Mouse (Mus musculus) inflammation-experienced regulatory T-cells, adult 16 weeks (primary cell): ENCODE results near the gene Atxn3. TPM values are rescaled to one million over a fixed set of nuclear protein-coding genes. Genes with fewer than 3 reads are reported as not detected.

Experiments used
- polyA plus RNA-seq: library from polyadenylated mRNA; unstranded; fragments of 100-300 nt; shearing (Covaris generic); gene quantifications from one replicate; pipeline ENCODE4 v1.2.1, GENCODE M21; 2017

Gene Atxn3
- polyA plus RNA-seq: 26.8 TPM

GRCm38 (mm10) chr12:101957942-101958544, at the start of gene Atxn3:
TSS of gene Atxn3 (minus strand) at chr12:101958246.

GRCm38 (mm10) chr12:101975601-101976571, 17.8 kb upstream of the Atxn3 start, which contains the start of gene Cpsf2:
TSS of gene Cpsf2 (plus strand) at chr12:101975988.

GRCm38 (mm10) chr12:101912626-101913490, 45.2 kb downstream of the Atxn3 start, which contains the start of gene Trip11:
TSS of gene Trip11 (minus strand) at chr12:101913267.

Other genes starting within 250 kb of the Atxn3 start
- 0.11 TPM for gene Tc2n, start 239.7 kb downstream of the Atxn3 start, polyA plus RNA-seq
- not detected for gene Fbln5, start 139.2 kb downstream of the Atxn3 start, polyA plus RNA-seq
- gene Trip11, start 45.0 kb downstream of the Atxn3 start, polyA plus RNA-seq: 98.3 TPM
- 32.4 TPM for gene Cpsf2, start 17.7 kb upstream of the Atxn3 start, polyA plus RNA-seq
- not detected for gene Slc24a4, start 170.5 kb upstream of the Atxn3 start, polyA plus RNA-seq